In the genomic region with DNA sequence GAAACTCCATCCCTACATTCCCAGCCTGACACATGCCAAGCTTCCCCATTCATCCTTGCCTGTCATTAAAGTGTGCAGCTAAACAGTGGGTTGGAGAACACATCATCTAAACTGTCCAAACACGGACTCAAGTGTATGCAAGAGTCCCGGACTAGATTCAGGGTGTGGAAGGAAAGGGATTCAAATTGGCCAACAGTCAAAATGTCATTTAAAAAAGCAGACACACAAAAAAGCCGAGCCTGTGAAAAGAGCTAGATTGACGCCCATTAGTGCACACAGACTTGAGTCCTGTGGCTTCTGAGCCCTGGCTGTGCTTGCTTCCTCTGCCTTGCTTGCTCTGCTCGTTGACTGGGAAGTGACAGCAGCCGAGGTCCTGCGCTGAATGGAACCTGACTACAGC, we compare ENCODE assay signal across 18 mouse cellular contexts.
DNase-seq lines count a peak whose midpoint lies in the region; ATAC-seq and TF ChIP-seq lines count a peak whose summit lies in the region.
"Had no signal": no experiment of that assay in that cellular context is flagged by ENCODE, and none has a peak within 500 bp of the region (broad histone marks: within the 10 kb centered on the region; RNA-seq: fewer than 3 reads in every experiment).

No protein-coding gene starts in this region.

- no peak overlapping the region for H3K27ac ChIP-seq in forebrain, embryonic 14.5 days (ENCODE audit: low read depth, low read length)
- H3K27ac ChIP-seq in forebrain, embryonic 11.5 days (ENCODE audit: low read depth, low read length), result no peak overlapping the region
- no peak overlapping the region for H3K27ac ChIP-seq in intestine, embryonic 14.5 days (ENCODE audit: low read depth)
- no peak overlapping the region for H3K27ac ChIP-seq in intestine, embryonic 16.5 days (ENCODE audit: low read length)
- no peak overlapping the region for H3K27ac ChIP-seq in forebrain, postnatal 0 days (ENCODE audit: low read depth, low read length)
- H3K27ac ChIP-seq: embryonic facial prominence, embryonic 10.5 days; gastrocnemius, adult 2 months; heart, embryonic 13.5 days had no signal

- H3K27me3 ChIP-seq in forebrain, embryonic 14.5 days (replicated peaks; ENCODE audit: control insufficient read depth, insufficient read depth, low read length), result no peaks in the 10 kb centered on the region
- H3K27me3 ChIP-seq in forebrain, embryonic 11.5 days (ENCODE audit: control insufficient read depth, insufficient read depth, low read length), result no peaks in the 10 kb centered on the region
- H3K27me3 ChIP-seq in intestine, embryonic 14.5 days (replicated peaks; ENCODE audit: control insufficient read depth, insufficient read depth, low read length), result no peaks in the 10 kb centered on the region
- H3K27me3 ChIP-seq in intestine, embryonic 16.5 days (replicated peaks; ENCODE audit: control insufficient read depth, insufficient read depth, low read length), result no peaks in the 10 kb centered on the region
- H3K27me3 ChIP-seq in forebrain, postnatal 0 days (ENCODE audit: insufficient read depth, low read length), result no peaks in the 10 kb centered on the region

- H3K9me3 ChIP-seq in forebrain, embryonic 14.5 days (replicated peaks; ENCODE audit: control insufficient read depth, low read length), result no peaks in the 10 kb centered on the region
- no peaks in the 10 kb centered on the region for H3K9me3 ChIP-seq in forebrain, embryonic 11.5 days (ENCODE audit: control insufficient read depth, low read length)
- H3K9me3 ChIP-seq in intestine, embryonic 14.5 days (ENCODE audit: control insufficient read depth, low read length), result no peaks in the 10 kb centered on the region
- no peaks in the 10 kb centered on the region for H3K9me3 ChIP-seq in intestine, embryonic 16.5 days (ENCODE audit: control insufficient read depth, low read length)
- H3K9me3 ChIP-seq in forebrain, postnatal 0 days (ENCODE audit: low read length), result no peaks in the 10 kb centered on the region
- H3K9me3 ChIP-seq: embryonic facial prominence, embryonic 10.5 days; heart, embryonic 13.5 days had no signal

- no peaks in the 10 kb centered on the region for H3K36me3 ChIP-seq in forebrain, embryonic 14.5 days (ENCODE audit: control insufficient read depth, insufficient read depth, low read length)
- H3K36me3 ChIP-seq in forebrain, embryonic 11.5 days (ENCODE audit: control insufficient read depth, insufficient read depth, low read length), result no peaks in the 10 kb centered on the region
- H3K36me3 ChIP-seq in intestine, embryonic 14.5 days (ENCODE audit: control insufficient read depth, insufficient read depth, low read length), result no peaks in the 10 kb centered on the region
- no peaks in the 10 kb centered on the region for H3K36me3 ChIP-seq in intestine, embryonic 16.5 days (ENCODE audit: control insufficient read depth, insufficient read depth, low read length)
- no peaks in the 10 kb centered on the region for H3K36me3 ChIP-seq in forebrain, postnatal 0 days (ENCODE audit: insufficient read depth)
- H3K36me3 ChIP-seq: embryonic facial prominence, embryonic 10.5 days; heart, embryonic 13.5 days had no signal

- WGBS in forebrain, embryonic 14.5 days, result 20% methylated on average over 7 of the region's 7 CpGs
- 56% methylated on average over 7 of the region's 7 CpGs for WGBS in forebrain, embryonic 11.5 days
- WGBS in intestine, embryonic 14.5 days, result 67% methylated on average over 7 of the region's 7 CpGs
- 63% methylated on average over 7 of the region's 7 CpGs for WGBS in intestine, embryonic 16.5 days
- WGBS in forebrain, postnatal 0 days, result 24% methylated on average over 7 of the region's 7 CpGs

- H3K4me3 ChIP-seq in forebrain, embryonic 14.5 days (ENCODE audit: low read depth, low read length), result no peak overlapping the region
- H3K4me3 ChIP-seq in forebrain, embryonic 11.5 days (ENCODE audit: low read depth, low read length), result no peak overlapping the region
- H3K4me3 ChIP-seq in intestine, embryonic 14.5 days (ENCODE audit: low read depth, low read length), result no peak overlapping the region
- H3K4me3 ChIP-seq in intestine, embryonic 16.5 days (ENCODE audit: low read length), result no peak overlapping the region
- no peak overlapping the region for H3K4me3 ChIP-seq in forebrain, postnatal 0 days (ENCODE audit: low read depth, low read length)
- H3K4me3 ChIP-seq: embryonic facial prominence, embryonic 10.5 days; gastrocnemius, adult 2 months; heart, embryonic 13.5 days had no signal

- no peak overlapping the region for H3K4me2 ChIP-seq in forebrain, embryonic 14.5 days (ENCODE audit: low read length)
- H3K4me2 ChIP-seq in forebrain, embryonic 11.5 days (ENCODE audit: low read depth, low read length, severe bottlenecking), result no peak overlapping the region
- H3K4me2 ChIP-seq in intestine, embryonic 14.5 days (ENCODE audit: low read length), result no peak overlapping the region
- no peak overlapping the region for H3K4me2 ChIP-seq in intestine, embryonic 16.5 days (ENCODE audit: low read depth, low read length)
- no peak overlapping the region for H3K4me2 ChIP-seq in forebrain, postnatal 0 days (ENCODE audit: low read depth)
- H3K4me2 ChIP-seq: heart, embryonic 13.5 days had no signal

- peak; percentile 83 for DNase-seq in forebrain, embryonic 14.5 days (ENCODE audit: low spot score)
- no peak for DNase-seq in forebrain, embryonic 11.5 days (ENCODE audit: low spot score)
- peak; percentile 38 for DNase-seq in intestine, embryonic 14.5 days (ENCODE audit: low spot score)
- peak; percentile 89 for DNase-seq in brain, embryonic 14.5 days (ENCODE audit: low read depth)
- DNase-seq in forebrain, postnatal 0 days, result peak; percentile 29
- no peak for DNase-seq in frontal cortex, postnatal 14 days (ENCODE audit: low spot score in 2 of 2)
- DNase-seq in heart, adult 9 months (ENCODE audit: low spot score in 2 of 2), result no peak
- DNase-seq: adrenal gland, postnatal 14 days; cerebellum, adult 18-20 months; cerebellum, adult 9-11 months; cerebellum, postnatal 36 days; gastrocnemius, adult 2 months; gastrocnemius, postnatal 25 days; heart, postnatal 36 days; kidney, adult 11 months had no signal

- peak; percentile 86 for ATAC-seq in forebrain, embryonic 14.5 days
- no peak for ATAC-seq in forebrain, embryonic 11.5 days (replicated peaks; ENCODE audit: low FRiP score)
- ATAC-seq in intestine, embryonic 14.5 days (replicated peaks; ENCODE audit: low FRiP score, low TSS enrichment, low read depth), result no peak
- no peak for ATAC-seq in intestine, embryonic 16.5 days
- ATAC-seq in forebrain, postnatal 0 days, result peak; percentile 77

- peaks cover 20% of the 10 kb centered on the region for H3K4me1 ChIP-seq in forebrain, embryonic 14.5 days (ENCODE audit: control insufficient read depth, insufficient read depth, low read length)
- H3K4me1 ChIP-seq in forebrain, embryonic 11.5 days (replicated peaks; ENCODE audit: control insufficient read depth, insufficient read depth, low read length), result 0 out of 2 replicates have a peak, but pooled peaks cover 3% of the 10 kb centered on the region
- H3K4me1 ChIP-seq in intestine, embryonic 14.5 days (replicated peaks; ENCODE audit: control insufficient read depth, insufficient read depth, low read length), result no peaks in the 10 kb centered on the region
- H3K4me1 ChIP-seq in intestine, embryonic 16.5 days (ENCODE audit: control insufficient read depth, insufficient read depth, low read length), result no peaks in the 10 kb centered on the region
- no peaks in the 10 kb centered on the region for H3K4me1 ChIP-seq in forebrain, postnatal 0 days (ENCODE audit: insufficient read depth)

- no peak for TF ChIP-seq POLR2A in brain, embryonic 14.5 days (IDR thresholded peaks at IDR 0.05; ENCODE audit: borderline replicate concordance, extremely low read depth, insufficient read depth, insufficient read length, poor library complexity, severe bottlenecking)

- TF ChIP-seq CTCF in brain, embryonic 14.5 days (IDR thresholded peaks at IDR 0.05; ENCODE audit: borderline replicate concordance, extremely low read depth, insufficient read depth, insufficient read length), result no peak
- TF ChIP-seq CTCF in forebrain, postnatal 0 days (IDR thresholded peaks at IDR 0.05; ENCODE audit: low read depth), result no peak

- H3K9ac ChIP-seq in forebrain, embryonic 14.5 days (ENCODE audit: low read length), result no peak overlapping the region
- no peak overlapping the region for H3K9ac ChIP-seq in forebrain, embryonic 11.5 days (ENCODE audit: low read length)
- H3K9ac ChIP-seq in intestine, embryonic 14.5 days (ENCODE audit: low read length), result no peak overlapping the region
- H3K9ac ChIP-seq in intestine, embryonic 16.5 days (ENCODE audit: low read depth, low read length), result no peak overlapping the region
- H3K9ac ChIP-seq in forebrain, postnatal 0 days, result no peak overlapping the region
- H3K9ac ChIP-seq: heart, embryonic 13.5 days had no signal

Comparison
In these comparisons a context has a peak if more than half of its experiments do, and no peak if none do; other contexts are left out.
1. ATAC-seq: peak in forebrain, embryonic 14.5 days (single experiment) and forebrain, postnatal 0 days (single experiment); none in forebrain, embryonic 11.5 days (single experiment), intestine, embryonic 14.5 days (single experiment) and intestine, embryonic 16.5 days (single experiment).
2. DNase-seq: peak in forebrain, embryonic 14.5 days (single experiment), intestine, embryonic 14.5 days (single experiment), brain, embryonic 14.5 days (single experiment) and forebrain, postnatal 0 days (single experiment); none in forebrain, embryonic 11.5 days (single experiment), frontal cortex, postnatal 14 days (0 of 2) and heart, adult 9 months (0 of 2).